Mouse (Mus musculus): ENCODE measurements around the gene Pus7l. TPM values are rescaled to one million over a fixed set of nuclear protein-coding genes. Genes with fewer than 3 reads are reported as not detected.

Gene Pus7l
- 1 to 10 TPM; 3.5 to 5.4 (median 4.2) TPM for total RNA-seq (2022)

GRCm38 (mm10) chr15:94543409-94544051 lies at the start of gene Pus7l, which contains the start of gene Irak4:
Gene Pus7l, minus strand, starts transcription at chr15:94543547.
Gene Irak4, plus strand, starts transcription at chr15:94543643.
- peak; percentile 91 for DNase-seq

- DNase-seq: no peak
Measured at GRCm38 (mm10) chr15:94591356-94591755, 48.0 kb upstream of the Pus7l start.

- no peak for DNase-seq
Measured at GRCm38 (mm10) chr15:94590083-94590482, 46.7 kb upstream of the Pus7l start.

GRCm38 (mm10) chr15:94589219-94590075 lies 46.1 kb upstream of the Pus7l start, which contains the start of gene Twf1:
Gene Twf1, minus strand, starts transcription at chr15:94589889.
- peak; percentile 96 for DNase-seq

- DNase-seq: no peak
Measured at GRCm38 (mm10) chr15:94587826-94588715, 44.7 kb upstream of the Pus7l start.

GRCm38 (mm10) chr15:94584738-94585137 lies 41.4 kb upstream of the Pus7l start:
- no peak for DNase-seq

- no peak for DNase-seq
Measured at GRCm38 (mm10) chr15:94583153-94583552, 39.8 kb upstream of the Pus7l start.

GRCm38 (mm10) chr15:94582000-94582593 lies 38.8 kb upstream of the Pus7l start:
- no peak for DNase-seq

- DNase-seq: no peak
Measured at GRCm38 (mm10) chr15:94574566-94575268, 31.4 kb upstream of the Pus7l start.

- no peak for DNase-seq
Measured at GRCm38 (mm10) chr15:94572746-94573145, 29.4 kb upstream of the Pus7l start.

GRCm38 (mm10) chr15:94571501-94571900 lies 28.2 kb upstream of the Pus7l start:
- no peak for DNase-seq

- no peak for DNase-seq
Measured at GRCm38 (mm10) chr15:94568496-94569182, 25.3 kb upstream of the Pus7l start.

- DNase-seq: no peak
Measured at GRCm38 (mm10) chr15:94565854-94566253, 22.5 kb upstream of the Pus7l start.

- DNase-seq: no peak
Measured at GRCm38 (mm10) chr15:94564909-94565308, 21.6 kb upstream of the Pus7l start.

- no peak for DNase-seq
Measured at GRCm38 (mm10) chr15:94558895-94559656, 15.7 kb upstream of the Pus7l start.

GRCm38 (mm10) chr15:94557442-94557841 lies 14.1 kb upstream of the Pus7l start:
- DNase-seq: peak; percentile 56

GRCm38 (mm10) chr15:94553536-94553935 lies 10.2 kb upstream of the Pus7l start:
- no peak for DNase-seq

- DNase-seq: no peak
Measured at GRCm38 (mm10) chr15:94544844-94545243, 1.5 kb upstream of the Pus7l start.

GRCm38 (mm10) chr15:94544052-94544636 lies 797 bp upstream of the Pus7l start:
- no peak for DNase-seq

All from adrenal gland, adult 8-10 months (tissue).